Comparison of ENCODE assay signal across 8 mouse cellular contexts in the genomic region with DNA sequence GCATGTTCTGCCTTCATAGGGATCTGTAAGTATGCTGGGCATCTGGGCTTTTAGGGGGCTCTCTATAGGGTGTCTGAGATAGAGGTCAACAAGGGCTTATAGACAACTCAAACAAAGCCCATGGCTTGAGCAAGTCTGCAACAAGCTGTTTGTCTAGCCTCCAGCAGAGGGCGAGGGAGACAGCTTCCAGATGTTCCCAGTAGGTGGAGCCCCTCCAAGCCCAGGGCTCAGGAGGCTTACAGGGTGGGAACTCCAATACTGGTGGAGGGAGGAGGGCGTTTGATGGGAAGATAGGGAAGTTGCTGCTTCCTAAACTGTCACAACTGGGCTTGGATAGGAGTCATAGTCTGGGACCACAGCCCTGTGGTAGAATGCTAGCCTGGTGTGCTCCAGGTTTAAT. TPM values are rescaled to one million over a fixed set of nuclear protein-coding genes. Genes with fewer than 3 reads are reported as not detected.
DNase-seq lines count a peak whose midpoint lies in the region; ATAC-seq and TF ChIP-seq lines count a peak whose summit lies in the region.

No protein-coding gene starts in this region.

- H3K27me3 ChIP-seq in intestine, embryonic 16.5 days (replicated peaks; ENCODE audit: control insufficient read depth, insufficient read depth, low read length): peaks cover 10% of the 10 kb centered on the region
- H3K27me3 ChIP-seq in liver, embryonic 15.5 days: peaks cover 22% of the 10 kb centered on the region
- H3K27me3 ChIP-seq in neural tube, embryonic 12.5 days (replicated peaks): peaks cover 11% of the 10 kb centered on the region; the same call in 1 of the 2 replicates

- WGBS in intestine, embryonic 16.5 days: 30% methylated on average over 2 of the region's 2 CpGs
- 17% methylated on average over 2 of the region's 2 CpGs for WGBS in liver, embryonic 15.5 days (ENCODE audit: insufficient replicate concordance)
- 49% methylated on average over 2 of the region's 2 CpGs for WGBS in neural tube, embryonic 12.5 days

- H3K36me3 ChIP-seq in intestine, embryonic 16.5 days (ENCODE audit: control insufficient read depth, insufficient read depth, low read length): peaks cover 37% of the 10 kb centered on the region
- peaks cover 79% of the 10 kb centered on the region for H3K36me3 ChIP-seq in liver, embryonic 15.5 days (replicated peaks)
- H3K36me3 ChIP-seq in neural tube, embryonic 12.5 days: peaks cover 71% of the 10 kb centered on the region

- ATAC-seq in intestine, embryonic 16.5 days: peak; percentile 62
- peak; percentile 48 for ATAC-seq in liver, embryonic 15.5 days (ENCODE audit: insufficient read depth)
- ATAC-seq in neural tube, embryonic 12.5 days (ENCODE audit: low FRiP score, low read depth): peak; percentile 42; the same call in 1 of the 2 replicates

- H3K9me3 ChIP-seq in intestine, embryonic 16.5 days (ENCODE audit: control insufficient read depth, low read length): no peaks in the 10 kb centered on the region
- no peaks in the 10 kb centered on the region for H3K9me3 ChIP-seq in liver, embryonic 15.5 days (replicated peaks)
- H3K9me3 ChIP-seq in neural tube, embryonic 12.5 days: no peaks in the 10 kb centered on the region

- intact Hi-C loops in left cerebral cortex, adult 2 months (cut with DNase I): no loop called here

- no peak overlapping the region for H3K9ac ChIP-seq in intestine, embryonic 16.5 days (ENCODE audit: low read depth, low read length)
- no peak overlapping the region for H3K9ac ChIP-seq in liver, embryonic 15.5 days
- H3K9ac ChIP-seq in neural tube, embryonic 12.5 days: no peak overlapping the region

- no peak for TF ChIP-seq POLR2A in brain, embryonic 14.5 days (IDR thresholded peaks at IDR 0.05; ENCODE audit: borderline replicate concordance, extremely low read depth, insufficient read depth, insufficient read length, poor library complexity, severe bottlenecking)

- no peak overlapping the region for H3K4me2 ChIP-seq in intestine, embryonic 16.5 days (ENCODE audit: low read depth, low read length)
- no peak overlapping the region for H3K4me2 ChIP-seq in liver, embryonic 15.5 days
- no peak overlapping the region for H3K4me2 ChIP-seq in neural tube, embryonic 12.5 days (replicated peaks)

- no peak overlapping the region for H3K4me3 ChIP-seq in left cerebral cortex, adult 2 months
- no peak overlapping the region for H3K4me3 ChIP-seq in intestine, embryonic 16.5 days (ENCODE audit: low read length)
- H3K4me3 ChIP-seq in liver, embryonic 15.5 days (replicated peaks): no peak overlapping the region
- H3K4me3 ChIP-seq in neural tube, embryonic 12.5 days: no peak overlapping the region

- no peak overlapping the region for H3K27ac ChIP-seq in left cerebral cortex, adult 2 months
- no peak overlapping the region for H3K27ac ChIP-seq in intestine, embryonic 16.5 days (ENCODE audit: low read length)
- no peak overlapping the region for H3K27ac ChIP-seq in liver, embryonic 15.5 days (replicated peaks)
- no peak overlapping the region for H3K27ac ChIP-seq in neural tube, embryonic 12.5 days

- DNase-seq in left cerebral cortex, adult 2 months (ENCODE audit: extremely low spot score in 1 of 2, low spot score in 2 of 2): peak; percentile 68 to 69
- no peak for DNase-seq in left cerebral cortex, adult 8-10 months (ENCODE audit: low spot score in 2 of 2)
- peak; percentile 88 for DNase-seq in brain, embryonic 14.5 days (ENCODE audit: low read depth)
- peak; percentile 73 for DNase-seq in gastrocnemius, postnatal 10 days
- DNase-seq in thymus, postnatal 10 days (ENCODE audit: low spot score in 2 of 2): peak; percentile 32 to 68

- TF ChIP-seq CTCF in left cerebral cortex, adult 2 months (IDR thresholded peaks at IDR 0.05): peak; percentile 97
- TF ChIP-seq CTCF in brain, embryonic 14.5 days (IDR thresholded peaks at IDR 0.05; ENCODE audit: borderline replicate concordance, extremely low read depth, insufficient read depth, insufficient read length): peak; percentile 99

- H3K4me1 ChIP-seq in intestine, embryonic 16.5 days (ENCODE audit: control insufficient read depth, insufficient read depth, low read length): 0 out of 2 replicates have a peak, but pooled peaks cover under 1% of the 10 kb centered on the region
- H3K4me1 ChIP-seq in liver, embryonic 15.5 days (replicated peaks): peaks cover 17% of the 10 kb centered on the region
- H3K4me1 ChIP-seq in neural tube, embryonic 12.5 days: no peaks in the 10 kb centered on the region

RNA-seq across cellular contexts. Expression of gene Chd5, which starts 5.5 kb away (rescaled TPM):
- 100 to 1,000 TPM; 176 to 194 TPM for total RNA-seq in left cerebral cortex, adult 2 months (2021)
- total RNA-seq in left cerebral cortex, adult 8-10 months (2022): 100 to 1,000 TPM; 152 to 165 (median 162) TPM
- 22.1 and 47.3 TPM in 2 replicates for polyA plus RNA-seq in brain, embryonic 14.5 days (2012; rRNA removed)
- total RNA-seq in gastrocnemius, postnatal 10 days (2021): under 1 TPM; 0.36 to 0.56 TPM
- polyA plus RNA-seq in intestine, embryonic 16.5 days (2015; fragmentation: Nextera tagmentation; extraction: Ambion mirVana): 1.5 and 1.9 TPM in 2 replicates
- 0.03 and 0.16 TPM in 2 replicates for polyA plus RNA-seq in liver, embryonic 15.5 days (2015; fragmentation: Nextera tagmentation; extraction: Ambion mirVana)
- polyA plus RNA-seq in neural tube, embryonic 12.5 days (2016; fragmentation: Nextera tagmentation; extraction: Ambion mirVana): 6.1 and 7.8 TPM in 2 replicates

RNA-seq across cellular contexts. Expression of gene Rpl22, which starts 7.4 kb away (rescaled TPM):
- total RNA-seq in left cerebral cortex, adult 2 months (2021): 100 to 1,000 TPM; 171 to 172 TPM
- 100 to 1,000 TPM; 153 to 206 (median 187) TPM for total RNA-seq in left cerebral cortex, adult 8-10 months (2022)
- 239 and 292 TPM in 2 replicates for polyA plus RNA-seq in brain, embryonic 14.5 days (2012; rRNA removed)
- 100 to 1,000 TPM; 305 to 332 TPM for total RNA-seq in gastrocnemius, postnatal 10 days (2021)
- polyA plus RNA-seq in intestine, embryonic 16.5 days (2015; fragmentation: Nextera tagmentation; extraction: Ambion mirVana): 281 and 323 TPM in 2 replicates
- 146 and 201 TPM in 2 replicates for polyA plus RNA-seq in liver, embryonic 15.5 days (2015; fragmentation: Nextera tagmentation; extraction: Ambion mirVana)
- 255 and 274 TPM in 2 replicates for polyA plus RNA-seq in neural tube, embryonic 12.5 days (2016; fragmentation: Nextera tagmentation; extraction: Ambion mirVana)

RNA-seq across cellular contexts. Expression of gene Rnf207, which starts 14.2 kb away (rescaled TPM):
- total RNA-seq in left cerebral cortex, adult 2 months (2021): 10 to 100 TPM; 17.0 to 18.6 TPM
- total RNA-seq in left cerebral cortex, adult 8-10 months (2022): 10 to 100 TPM; 15.5 to 24.1 (median 19.5) TPM
- 6.9 and 7.1 TPM in 2 replicates for polyA plus RNA-seq in brain, embryonic 14.5 days (2012; rRNA removed)
- under 1 TPM in 1 of 2 experiments, not detected in 1; 0.40 TPM for total RNA-seq in gastrocnemius, postnatal 10 days (2021)
- 1.5 and 1.8 TPM in 2 replicates for polyA plus RNA-seq in intestine, embryonic 16.5 days (2015; fragmentation: Nextera tagmentation; extraction: Ambion mirVana)
- polyA plus RNA-seq in liver, embryonic 15.5 days (2015; fragmentation: Nextera tagmentation; extraction: Ambion mirVana): 0.08 TPM in 1 of 2 replicates, not detected in the other
- 5.8 and 7.3 TPM in 2 replicates for polyA plus RNA-seq in neural tube, embryonic 12.5 days (2016; fragmentation: Nextera tagmentation; extraction: Ambion mirVana)

RNA-seq across cellular contexts. Expression of gene Icmt, which starts 35.9 kb away (rescaled TPM):
- 10 to 100 TPM; 49.8 to 54.3 TPM for total RNA-seq in left cerebral cortex, adult 2 months (2021)
- 10 to 100 TPM; 44.7 to 51.1 (median 47.3) TPM for total RNA-seq in left cerebral cortex, adult 8-10 months (2022)
- polyA plus RNA-seq in brain, embryonic 14.5 days (2012; rRNA removed): 20.9 and 23.0 TPM in 2 replicates
- total RNA-seq in gastrocnemius, postnatal 10 days (2021): 10 to 100 TPM; 17.3 to 19.1 TPM
- polyA plus RNA-seq in intestine, embryonic 16.5 days (2015; fragmentation: Nextera tagmentation; extraction: Ambion mirVana): 13.7 and 15.4 TPM in 2 replicates
- polyA plus RNA-seq in liver, embryonic 15.5 days (2015; fragmentation: Nextera tagmentation; extraction: Ambion mirVana): 7.6 TPM in 2 replicates
- 23.0 and 24.7 TPM in 2 replicates for polyA plus RNA-seq in neural tube, embryonic 12.5 days (2016; fragmentation: Nextera tagmentation; extraction: Ambion mirVana)

RNA-seq across cellular contexts. Expression of gene Hes3, which starts 41.5 kb away (rescaled TPM):
- under 1 TPM; 0.30 to 0.32 TPM for total RNA-seq in left cerebral cortex, adult 2 months (2021)
- total RNA-seq in left cerebral cortex, adult 8-10 months (2022): under 1 TPM; 0.21 to 0.44 (median 0.30) TPM
- polyA plus RNA-seq in brain, embryonic 14.5 days (2012; rRNA removed): 0.37 and 0.88 TPM in 2 replicates
- total RNA-seq in gastrocnemius, postnatal 10 days (2021): not detected
- polyA plus RNA-seq in intestine, embryonic 16.5 days (2015; fragmentation: Nextera tagmentation; extraction: Ambion mirVana): not detected in 2 replicates
- not detected in 2 replicates for polyA plus RNA-seq in liver, embryonic 15.5 days (2015; fragmentation: Nextera tagmentation; extraction: Ambion mirVana)
- 0.58 and 1.1 TPM in 2 replicates for polyA plus RNA-seq in neural tube, embryonic 12.5 days (2016; fragmentation: Nextera tagmentation; extraction: Ambion mirVana)

Comparison
In these comparisons a context has a peak if more than half of its experiments do, and no peak if none do; other contexts are left out.
1. DNase-seq: peak in left cerebral cortex, adult 2 months (2 of 2), brain, embryonic 14.5 days (single experiment), gastrocnemius, postnatal 10 days (single experiment) and thymus, postnatal 10 days (2 of 2); none in left cerebral cortex, adult 8-10 months (0 of 2).
2. Peak in every context shown above with its lines, with median percentiles within 50 percentile points of each other: ATAC-seq.